Mouse (Mus musculus): ENCODE data around the gene Map3k21.

Map3k21 gene

GRCm38 (mm10) chr8:125910365-125911228, at the start of gene Map3k21:
TSS of gene Map3k21 (plus strand) at chr8:125910450.
- no peak for DNase-seq (ENCODE audit: low spot score)

GRCm38 (mm10) chr8:125866125-125866524, 44.1 kb upstream of the Map3k21 start:
- DNase-seq (ENCODE audit: low spot score): no peak

- no peak for DNase-seq (ENCODE audit: low spot score)
Observed at GRCm38 (mm10) chr8:125868552-125868951, 41.7 kb upstream of the Map3k21 start.

GRCm38 (mm10) chr8:125869739-125870138, 40.5 kb upstream of the Map3k21 start:
- no peak for DNase-seq (ENCODE audit: low spot score)

- no peak for DNase-seq (ENCODE audit: low spot score)
Observed at GRCm38 (mm10) chr8:125870179-125870702, 40.0 kb upstream of the Map3k21 start.

- peak; percentile 7 for DNase-seq (ENCODE audit: low spot score)
Observed at GRCm38 (mm10) chr8:125870821-125871321, 39.4 kb upstream of the Map3k21 start.

GRCm38 (mm10) chr8:125872501-125873249, 37.6 kb upstream of the Map3k21 start:
- no peak for DNase-seq (ENCODE audit: low spot score)

- DNase-seq (ENCODE audit: low spot score): no peak
Observed at GRCm38 (mm10) chr8:125873250-125873534, 37.1 kb upstream of the Map3k21 start.

GRCm38 (mm10) chr8:125880447-125880846, 29.8 kb upstream of the Map3k21 start:
- no peak for DNase-seq (ENCODE audit: low spot score)

GRCm38 (mm10) chr8:125887549-125887948, 22.7 kb upstream of the Map3k21 start:
- no peak for DNase-seq (ENCODE audit: low spot score)

GRCm38 (mm10) chr8:125889920-125890319, 20.3 kb upstream of the Map3k21 start:
- DNase-seq (ENCODE audit: low spot score): no peak

- no peak for DNase-seq (ENCODE audit: low spot score)
Observed at GRCm38 (mm10) chr8:125897388-125897787, 12.9 kb upstream of the Map3k21 start.

- no peak for DNase-seq (ENCODE audit: low spot score)
Observed at GRCm38 (mm10) chr8:125897868-125898788, 12.1 kb upstream of the Map3k21 start, which contains the start of gene Pcnx2. TSS of gene Pcnx2 (minus strand) at chr8:125898317.

GRCm38 (mm10) chr8:125898899-125899298, 11.4 kb upstream of the Map3k21 start:
- DNase-seq (ENCODE audit: low spot score): no peak

- DNase-seq (ENCODE audit: low spot score): no peak
Observed at GRCm38 (mm10) chr8:125901167-125901566, 9.1 kb upstream of the Map3k21 start.

- DNase-seq (ENCODE audit: low spot score): no peak
Observed at GRCm38 (mm10) chr8:125902521-125902920, 7.7 kb upstream of the Map3k21 start.

- no peak for DNase-seq (ENCODE audit: low spot score)
Observed at GRCm38 (mm10) chr8:125905341-125905740, 4.9 kb upstream of the Map3k21 start.

GRCm38 (mm10) chr8:125907311-125907710, 2.9 kb upstream of the Map3k21 start:
- no peak for DNase-seq (ENCODE audit: low spot score)

GRCm38 (mm10) chr8:125909661-125910364, 437 bp upstream of the Map3k21 start:
- DNase-seq (ENCODE audit: low spot score): no peak

- no peak for DNase-seq (ENCODE audit: low spot score)
Observed at GRCm38 (mm10) chr8:125911229-125911580, 955 bp downstream of the Map3k21 start.

- DNase-seq (ENCODE audit: low spot score): no peak
Observed at GRCm38 (mm10) chr8:125913206-125913605, 3.0 kb downstream of the Map3k21 start.

Data from T-cell, adult 2 months (primary cell).